Mouse (Mus musculus) embryonic facial prominence, embryonic 14.5 days (tissue): ENCODE measurements around the gene Tnk2. TPM values are rescaled to one million over a fixed set of nuclear protein-coding genes. Genes with fewer than 3 reads are reported as not detected.

ENCODE experiments used
- ATAC-seq: fragments of 200-750 bp; cut with Nextera tagmentation; 2 replicates; pipeline ENCODE4 v1.8.0; 2017; ENCODE audit warnings: low read depth, moderate number of reproducible peaks, moderate TSS enrichment
- DNase-seq: peaks from one replicate; pipeline ENCODE4 v3.0.0-alpha.2; 2015; ENCODE audit warnings: low spot score
- H3K27ac ChIP-seq: fragments of 300-500 bp; sonication (generic); replicated peaks from 2 replicates; pipeline ENCODE4 v1.5.1; 2014; ENCODE audit warnings: low read depth, mild to moderate bottlenecking, low read length, moderate library complexity
- H3K27me3 ChIP-seq: fragments of 300-500 bp; sonication (generic); replicated peaks from 2 replicates; pipeline ENCODE4 v1.6.1; 2014; ENCODE audit warnings: low read length; ENCODE audit not compliant: control insufficient read depth, insufficient read depth
- H3K36me3 ChIP-seq: fragments of 300-500 bp; sonication (generic); 2 replicates; pipeline ENCODE4 v1.6.1; 2014; ENCODE audit warnings: low read length, mixed read lengths; ENCODE audit not compliant: control insufficient read depth, insufficient read depth
- H3K4me1 ChIP-seq: fragments of 300-500 bp; sonication (generic); 2 replicates; pipeline ENCODE4 v1.6.1; 2014; ENCODE audit warnings: antibody characterized with exemption, low read length; ENCODE audit not compliant: control insufficient read depth, insufficient read depth
- H3K4me2 ChIP-seq: fragments of 300-500 bp; sonication (generic); 2 replicates; pipeline ENCODE4 v1.6.1; 2014; ENCODE audit warnings: low read depth, mild to moderate bottlenecking, low read length, moderate library complexity, mixed read lengths
- H3K4me3 ChIP-seq: fragments of 300-500 bp; sonication (generic); 2 replicates; pipeline ENCODE4 v1.5.1; 2014; ENCODE audit warnings: low read depth, mild to moderate bottlenecking, low read length
- H3K9ac ChIP-seq: fragments of 300-500 bp; sonication (generic); 2 replicates; pipeline ENCODE4 v1.6.1; 2014; ENCODE audit warnings: low read depth, mild to moderate bottlenecking, low read length, moderate library complexity, mixed read lengths
- H3K9me3 ChIP-seq: fragments of 300-500 bp; sonication (generic); 2 replicates; pipeline ENCODE4 v1.6.1; 2016; ENCODE audit warnings: low read length; ENCODE audit not compliant: control insufficient read depth
- WGBS: fragments of 180-500 bp; shearing (Covaris S2); extraction: QIAGEN DNeasy Blood & Tissue Kit; methylation state at CpG from one replicate; pipeline ENCODE4 v1.1.7; 2014; 5-methylcytosine and 5-hydroxymethylcytosine counted together
- polyA plus RNA-seq: library from polyadenylated mRNA; unstranded; fragments of >200 nt; fragmentation: Nextera tagmentation; extraction: Ambion mirVana; gene quantifications from 2 replicates; pipeline ENCODE4 v1.2.1, GENCODE M21; 2014

Gene Tnk2
- polyA plus RNA-seq, 1 experiment from 2014 or later = 14.8 TPM

DNA sequence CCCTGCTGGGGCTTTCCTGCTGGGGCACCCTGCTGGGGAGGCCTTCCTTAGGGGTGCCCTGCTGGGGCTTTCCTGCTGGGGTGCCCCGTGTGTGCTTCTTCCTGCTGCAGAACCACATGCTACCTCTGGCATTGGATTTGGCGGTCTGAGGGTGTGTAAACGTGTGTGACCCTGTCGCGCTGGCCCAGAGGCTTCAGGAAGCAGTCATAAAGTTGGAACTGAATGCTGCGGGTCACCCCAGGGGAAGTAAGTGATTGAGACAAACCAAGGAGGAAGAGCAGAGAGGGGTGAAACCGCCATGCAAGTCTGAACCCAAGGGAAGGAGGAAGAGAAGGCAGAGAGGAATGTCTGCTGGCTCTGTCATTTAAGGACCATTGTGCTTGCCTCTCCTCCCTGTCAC lies 54.9 kb downstream of the Tnk2 start:
- no peak for ATAC-seq
- Histone ChIP-seq H3K4me1 (no peaks in the 10 kb centered on the region), H3K27me3 (no peaks in the 10 kb centered on the region), H3K9ac (no peak overlapping the region), H3K4me2 (no peak overlapping the region), H3K4me3 (no peak overlapping the region), H3K27ac (no peak overlapping the region), H3K9me3 (no peaks in the 10 kb centered on the region), H3K36me3 (no peaks in the 10 kb centered on the region)
- 34% methylated on average over 7 of the region's 7 CpGs for WGBS
- no peak for DNase-seq

DNA sequence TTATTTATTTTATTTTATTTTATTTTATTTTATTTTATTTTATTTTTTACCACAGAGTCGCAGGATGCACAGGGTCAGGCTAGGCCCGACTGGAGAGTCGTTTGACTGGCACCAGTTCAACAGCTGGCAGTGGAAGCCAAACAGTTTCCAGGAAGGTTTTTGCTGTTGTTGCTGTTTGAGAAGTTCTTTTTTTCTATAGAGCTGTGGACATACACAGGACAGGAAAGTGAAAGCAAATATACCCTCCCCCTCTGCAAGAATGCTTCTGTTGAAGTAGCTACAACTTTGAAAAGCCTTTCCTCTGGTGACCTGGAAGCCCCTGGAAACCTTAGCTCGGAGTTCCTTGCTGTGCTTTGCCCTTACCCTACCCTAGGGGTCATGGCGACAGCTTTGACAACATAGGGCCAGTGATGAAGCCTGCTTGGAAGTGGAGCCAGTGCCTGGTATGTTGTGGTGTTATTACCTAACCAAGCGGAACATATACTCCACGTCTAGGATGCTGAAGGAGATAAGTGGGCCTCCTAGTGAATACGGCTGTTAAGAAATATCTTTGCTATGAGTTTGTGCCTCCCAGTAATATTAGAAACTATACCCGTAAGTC lies 59.7 kb downstream of the Tnk2 start:
- Histone ChIP-seq H3K4me3 (no peak overlapping the region), H3K9me3 (no peaks in the 10 kb centered on the region), H3K27ac (no peak overlapping the region), H3K9ac (no peak overlapping the region), H3K27me3 (no peaks in the 10 kb centered on the region), H3K36me3 (no peaks in the 10 kb centered on the region), H3K4me2 (no peak overlapping the region), H3K4me1 (no peaks in the 10 kb centered on the region)
- 62% methylated on average over 9 of the region's 9 CpGs for WGBS
- no peak for ATAC-seq
- no peak for DNase-seq

DNA sequence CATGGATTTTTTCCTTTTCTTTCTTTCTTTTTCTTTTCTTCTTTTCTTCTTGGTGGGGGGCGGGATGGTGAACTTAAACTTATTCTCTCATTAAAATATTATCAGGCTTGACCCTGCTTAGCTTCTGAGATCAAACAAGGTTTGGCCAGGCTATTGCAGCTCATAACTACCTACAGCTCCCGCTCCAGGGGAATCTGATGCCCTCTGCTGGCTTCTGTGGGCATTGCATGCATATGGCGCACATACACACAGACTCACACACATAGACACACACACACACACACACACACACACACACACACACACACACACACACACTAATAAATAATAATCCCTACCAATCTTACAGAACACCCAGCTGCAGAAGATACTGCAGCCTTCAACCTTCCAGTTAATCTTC lies 61.9 kb downstream of the Tnk2 start:
- Histone ChIP-seq H3K9me3 (no peaks in the 10 kb centered on the region), H3K4me2 (no peak overlapping the region), H3K9ac (no peak overlapping the region), H3K36me3 (no peaks in the 10 kb centered on the region), H3K27ac (no peak overlapping the region), H3K4me1 (no peaks in the 10 kb centered on the region), H3K4me3 (no peak overlapping the region), H3K27me3 (no peaks in the 10 kb centered on the region)
- DNase-seq (no peak), ATAC-seq (no peak)
- 94% methylated on average over 3 of the region's 3 CpGs for WGBS

DNA sequence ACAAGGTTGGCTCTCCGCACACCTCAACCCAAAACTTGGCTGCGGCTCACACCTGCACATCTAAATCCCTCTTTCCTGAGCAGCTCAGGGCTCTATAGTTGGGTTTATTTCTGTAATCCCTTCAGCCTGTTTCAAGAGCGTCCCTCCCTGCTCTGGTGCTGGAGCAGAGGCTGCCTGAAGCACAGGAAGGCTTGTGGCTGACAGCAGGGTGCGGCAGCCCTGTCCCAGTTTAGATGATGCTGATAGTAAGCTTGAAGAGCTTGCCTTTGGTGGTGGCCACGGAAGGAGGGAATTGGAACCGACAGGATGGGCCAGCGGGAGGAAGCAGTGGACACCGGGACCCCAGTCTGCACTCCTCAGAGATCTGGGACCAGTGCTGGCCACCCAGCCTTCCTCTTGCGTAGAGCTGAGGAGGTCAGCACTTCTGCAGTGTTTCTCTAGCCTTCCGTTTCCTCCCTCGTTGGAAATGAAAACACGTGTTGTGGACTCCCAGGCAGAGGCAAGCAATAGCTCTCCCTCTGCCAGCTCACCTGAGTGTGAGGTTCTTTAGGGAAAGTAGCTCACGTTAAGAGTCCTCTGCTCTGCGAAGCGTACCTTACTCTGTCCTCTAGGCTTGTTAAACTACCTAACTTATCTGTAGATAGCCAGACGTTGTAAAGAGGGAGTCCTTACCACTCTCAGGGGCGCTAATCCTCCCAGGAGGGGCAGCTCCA lies 63.6 kb downstream of the Tnk2 start:
- H3K4me1 ChIP-seq = peaks cover 4% of the 10 kb centered on the region; the same call in 1 of the 2 replicates
- H3K27me3 ChIP-seq = no peaks in the 10 kb centered on the region
- H3K36me3 ChIP-seq = no peaks in the 10 kb centered on the region
- no peak overlapping the region for H3K4me3 ChIP-seq
- no peak overlapping the region for H3K9ac ChIP-seq
- DNase-seq (no peak), ATAC-seq (no peak)
- no peak overlapping the region for H3K27ac ChIP-seq
- no peak overlapping the region for H3K4me2 ChIP-seq
- H3K9me3 ChIP-seq = no peaks in the 10 kb centered on the region
- 54% methylated on average over 17 of the region's 17 CpGs for WGBS

DNA sequence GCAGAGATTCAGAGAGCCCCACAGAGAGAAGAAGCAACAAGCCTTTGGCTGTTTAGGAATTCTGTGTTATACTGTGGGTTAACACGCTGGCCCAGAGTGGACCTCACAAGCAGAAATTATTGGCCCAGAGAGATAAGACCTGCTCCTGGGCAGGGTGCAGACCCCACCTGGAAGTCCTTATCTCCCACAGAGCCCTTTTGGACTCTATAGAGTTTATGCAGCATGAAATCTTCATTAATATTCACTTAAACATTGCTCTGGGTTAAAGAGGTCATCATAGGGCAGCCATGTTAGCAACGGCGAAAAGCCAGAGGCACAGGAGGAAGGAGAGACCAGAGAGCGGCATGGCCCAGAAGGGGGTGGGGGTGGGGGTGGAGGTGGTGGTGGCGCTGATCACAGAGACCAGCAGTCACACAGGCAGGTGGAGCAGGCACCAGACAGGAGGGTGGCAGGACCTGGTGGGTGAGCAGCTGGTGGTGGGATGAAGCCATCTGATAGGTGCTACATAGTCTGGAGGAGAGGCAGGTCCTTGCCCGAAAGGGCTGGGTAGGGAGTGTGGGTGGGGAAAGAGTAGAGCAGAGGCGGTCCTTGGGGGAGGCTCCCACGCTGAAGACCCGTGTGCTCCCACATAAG lies 64.3 kb downstream of the Tnk2 start:
- no peak overlapping the region for H3K27ac ChIP-seq
- no peaks in the 10 kb centered on the region for H3K9me3 ChIP-seq
- H3K4me2 ChIP-seq = no peak overlapping the region
- H3K36me3 ChIP-seq = no peaks in the 10 kb centered on the region
- no peak overlapping the region for H3K4me3 ChIP-seq
- DNase-seq = no peak
- WGBS = 73% methylated on average over 9 of the region's 9 CpGs
- H3K9ac ChIP-seq = no peak overlapping the region
- H3K4me1 ChIP-seq = peaks cover 4% of the 10 kb centered on the region; the same call in 1 of the 2 replicates
- no peak; the same call in 1 of the 2 replicates for ATAC-seq
- no peaks in the 10 kb centered on the region for H3K27me3 ChIP-seq

DNA sequence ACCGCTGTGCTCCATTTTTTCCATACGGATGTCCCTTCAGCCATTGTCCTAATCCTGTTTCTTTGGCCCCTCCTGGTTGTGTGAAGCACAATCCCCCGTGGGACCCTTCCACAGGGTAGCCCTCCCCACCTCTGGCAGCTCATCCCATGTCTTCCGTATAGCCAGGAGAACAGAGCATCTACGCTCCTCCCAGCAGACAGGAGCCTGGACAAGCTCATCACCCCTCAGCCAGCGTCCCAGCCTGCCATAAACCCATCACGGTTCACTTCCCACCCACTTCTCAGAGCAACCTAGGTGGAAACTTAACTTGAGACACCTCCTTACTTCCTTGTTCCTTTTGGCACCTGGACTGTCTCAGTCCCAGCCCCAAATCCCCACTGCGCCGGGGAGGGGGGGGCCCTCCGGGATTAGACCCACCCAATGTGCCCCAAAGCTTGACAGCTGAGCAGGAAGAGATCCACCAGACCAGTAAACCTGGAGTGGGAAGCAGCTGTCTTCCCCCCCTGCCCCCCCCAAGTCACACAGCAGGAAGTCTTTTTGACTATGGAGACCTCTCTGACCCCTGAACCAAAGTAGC lies 64.9 kb downstream of the Tnk2 start:
- DNase-seq (no peak), ATAC-seq (peak; percentile 48; the same call in 1 of the 2 replicates)
- Histone ChIP-seq H3K27ac (no peak overlapping the region), H3K27me3 (no peaks in the 10 kb centered on the region), H3K4me2 (no peak overlapping the region), H3K4me3 (no peak overlapping the region), H3K9ac (no peak overlapping the region), H3K36me3 (no peaks in the 10 kb centered on the region), H3K9me3 (no peaks in the 10 kb centered on the region), H3K4me1 (peaks cover 4% of the 10 kb centered on the region; the same call in 1 of the 2 replicates)
- 88% methylated on average over 10 of the region's 10 CpGs for WGBS

DNA sequence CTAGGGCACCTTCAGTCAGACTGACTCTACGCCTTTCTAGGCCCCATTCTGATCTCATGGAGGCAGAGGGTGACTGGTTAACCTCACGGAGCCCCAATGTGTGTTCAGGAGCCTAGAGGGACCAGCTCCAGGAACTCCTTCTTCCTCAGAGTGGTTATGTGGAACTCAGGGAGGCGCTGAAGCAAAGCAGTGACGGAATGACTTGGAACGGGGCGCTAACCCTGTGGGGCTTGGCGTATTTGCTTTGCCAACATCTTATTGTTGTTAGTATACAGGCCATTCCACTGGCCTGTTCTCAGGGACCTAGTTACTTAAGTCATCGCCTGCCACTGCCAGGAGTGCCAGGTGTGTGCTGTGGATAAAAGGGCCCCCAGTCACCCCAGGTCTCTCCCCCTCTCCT lies 65.4 kb downstream of the Tnk2 start:
- 84% methylated on average over 8 of the region's 8 CpGs for WGBS
- Histone ChIP-seq H3K27ac (no peak overlapping the region), H3K27me3 (no peaks in the 10 kb centered on the region), H3K4me2 (no peak overlapping the region), H3K4me1 (peaks cover 4% of the 10 kb centered on the region; the same call in 1 of the 2 replicates), H3K9ac (no peak overlapping the region), H3K4me3 (no peak overlapping the region), H3K9me3 (no peaks in the 10 kb centered on the region), H3K36me3 (no peaks in the 10 kb centered on the region)
- ATAC-seq (no peak), DNase-seq (no peak)

DNA sequence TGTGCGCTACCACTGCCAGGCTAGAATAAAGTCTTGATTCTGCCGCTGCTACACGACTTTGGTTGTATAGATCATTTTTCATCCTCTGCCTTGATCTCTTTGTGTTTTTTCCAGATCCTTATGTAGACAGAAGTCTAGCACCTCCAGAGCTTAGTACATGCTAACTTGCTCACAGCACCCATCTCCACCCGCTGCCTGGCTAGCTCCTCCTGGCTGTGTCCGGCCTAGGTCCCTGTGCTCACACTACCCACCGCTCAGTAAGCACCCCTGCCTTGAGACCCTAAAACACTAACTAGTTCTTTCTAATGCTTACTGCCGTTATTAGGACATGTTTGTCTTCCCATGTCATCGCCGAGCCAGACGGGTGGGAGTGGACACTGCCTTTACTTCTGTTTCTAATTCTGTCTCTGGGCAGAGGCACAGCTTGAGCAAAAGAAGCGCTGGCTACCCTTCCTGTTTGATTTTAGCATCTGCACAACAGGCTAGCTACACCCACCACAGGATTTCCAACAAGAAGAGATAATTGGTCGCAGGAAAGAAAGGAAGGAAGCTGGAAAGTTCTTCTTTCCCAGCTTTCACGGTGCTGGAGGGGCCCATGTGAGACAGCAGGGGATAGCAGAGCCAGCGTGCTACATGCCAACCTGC lies 66.9 kb downstream of the Tnk2 start:
- Histone ChIP-seq H3K4me3 (no peak overlapping the region), H3K9me3 (no peaks in the 10 kb centered on the region), H3K4me1 (peaks cover 4% of the 10 kb centered on the region; the same call in 1 of the 2 replicates), H3K27me3 (no peaks in the 10 kb centered on the region), H3K27ac (peak overlapping the region; percentile 28; the same call in 1 of the 2 replicates), H3K4me2 (no peak overlapping the region), H3K9ac (no peak overlapping the region), H3K36me3 (no peaks in the 10 kb centered on the region)
- ATAC-seq (no peak), DNase-seq (peak; percentile 53)
- 51% methylated on average over 14 of the region's 14 CpGs for WGBS
